Mouse (Mus musculus): ENCODE results near the gene Nradd. TPM values are rescaled to one million over a fixed set of nuclear protein-coding genes. Genes with fewer than 3 reads are reported as not detected.
A peak's percentile ranks its signal among the peaks of the same experiment; 100 is the strongest.

Gene Nradd
- polyA plus RNA-seq, 1 experiment from 2014 or later, result 21.9 TPM

DNA sequence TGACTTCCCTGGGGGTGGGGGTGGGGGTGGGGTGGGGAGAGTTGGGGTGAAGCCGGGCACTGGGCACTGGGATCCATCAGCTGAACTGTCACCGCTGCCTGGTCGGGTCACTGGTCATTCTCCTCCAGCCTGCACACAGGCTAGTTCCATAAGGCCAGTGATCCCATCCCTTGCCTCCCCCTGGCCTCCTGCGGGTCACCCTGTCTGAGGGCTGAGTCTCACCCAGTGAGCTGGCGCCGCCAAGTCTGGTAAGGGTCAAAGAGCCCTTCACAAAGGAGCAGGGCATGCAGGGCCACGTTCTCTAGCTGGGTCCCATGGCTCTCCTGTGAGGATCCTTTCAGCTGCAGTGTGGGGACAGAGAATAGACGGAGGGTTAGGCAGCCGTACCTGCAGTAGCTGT is 19.5 kb upstream of the Nradd start:
- Histone ChIP-seq H3K27me3 (replicated peaks; ENCODE audit: control insufficient read depth, insufficient read depth, low read length) (no peaks in the 10 kb centered on the region), H3K9me3 (ENCODE audit: control insufficient read depth, low read length) (no peaks in the 10 kb centered on the region), H3K4me2 (ENCODE audit: low read length) (no peak overlapping the region), H3K4me1 (replicated peaks; ENCODE audit: control insufficient read depth, insufficient read depth, low read length) (no peaks in the 10 kb centered on the region), H3K27ac (ENCODE audit: low read depth) (no peak overlapping the region), H3K36me3 (ENCODE audit: control insufficient read depth, insufficient read depth, low read length) (no peaks in the 10 kb centered on the region), H3K4me3 (ENCODE audit: low read depth, low read length) (no peak overlapping the region), H3K9ac (ENCODE audit: low read length) (no peak overlapping the region)
- WGBS, result 53% methylated on average over 7 of the region's 9 CpGs
- DNase-seq (ENCODE audit: low spot score) (no peak), ATAC-seq (replicated peaks; ENCODE audit: low FRiP score, low TSS enrichment, low read depth) (no peak)

DNA sequence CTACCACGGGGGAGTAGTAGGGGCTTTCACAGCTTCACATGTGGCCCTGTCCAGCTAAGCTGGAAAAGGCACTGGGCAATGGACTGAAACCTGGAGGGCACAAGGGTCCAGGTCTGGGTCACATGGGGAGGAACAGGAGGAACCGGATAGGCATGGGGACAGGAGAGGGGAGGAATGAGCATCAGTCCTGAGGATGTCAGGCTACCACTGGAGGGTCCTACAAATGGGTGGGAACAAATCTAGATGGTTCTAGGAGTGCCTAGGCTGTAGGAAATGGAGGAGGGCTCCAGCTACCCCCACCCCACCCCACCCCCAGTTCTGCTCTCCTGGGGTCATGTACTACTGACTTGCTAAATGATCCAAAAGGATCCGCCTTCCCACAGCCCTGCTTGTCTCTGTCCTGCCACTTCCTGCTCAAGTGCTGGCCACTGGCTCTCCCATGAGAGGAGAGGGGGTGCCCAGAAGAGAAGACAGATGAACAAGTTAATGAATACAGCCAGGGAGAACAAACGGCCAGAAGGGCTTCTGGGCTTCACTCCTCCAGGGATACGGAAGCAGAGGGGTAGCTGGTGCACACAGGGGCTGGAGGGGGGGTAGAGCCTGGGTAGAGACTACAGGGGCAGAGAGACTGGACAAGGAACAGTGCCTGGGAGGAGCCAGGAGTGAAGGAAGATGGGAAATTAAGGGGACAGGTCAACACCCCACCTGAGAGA is 18.7 kb upstream of the Nradd start:
- WGBS, result 38% methylated on average over 5 of the region's 5 CpGs
- Histone ChIP-seq H3K4me1 (replicated peaks; ENCODE audit: control insufficient read depth, insufficient read depth, low read length) (no peaks in the 10 kb centered on the region), H3K27ac (ENCODE audit: low read depth) (no peak overlapping the region), H3K36me3 (ENCODE audit: control insufficient read depth, insufficient read depth, low read length) (0 out of 2 replicates have a peak, but pooled peaks cover 4% of the 10 kb centered on the region), H3K4me3 (ENCODE audit: low read depth, low read length) (no peak overlapping the region), H3K9me3 (ENCODE audit: control insufficient read depth, low read length) (no peaks in the 10 kb centered on the region), H3K4me2 (ENCODE audit: low read length) (no peak overlapping the region), H3K27me3 (replicated peaks; ENCODE audit: control insufficient read depth, insufficient read depth, low read length) (no peaks in the 10 kb centered on the region), H3K9ac (ENCODE audit: low read length) (no peak overlapping the region)
- DNase-seq (ENCODE audit: low spot score), result no peak
- ATAC-seq (replicated peaks; ENCODE audit: low FRiP score, low TSS enrichment, low read depth), result no peak

GRCm38 (mm10) chr9:110641006-110641405 is 16.8 kb upstream of the Nradd start:
- WGBS, result 77% methylated on average over 5 of the region's 5 CpGs
- no peaks in the 10 kb centered on the region for H3K4me1 ChIP-seq (replicated peaks; ENCODE audit: control insufficient read depth, insufficient read depth, low read length)
- H3K27me3 ChIP-seq (replicated peaks; ENCODE audit: control insufficient read depth, insufficient read depth, low read length), result no peaks in the 10 kb centered on the region
- no peak overlapping the region for H3K4me2 ChIP-seq (ENCODE audit: low read length)
- no peaks in the 10 kb centered on the region for H3K9me3 ChIP-seq (ENCODE audit: control insufficient read depth, low read length)
- DNase-seq (ENCODE audit: low spot score) (no peak), ATAC-seq (replicated peaks; ENCODE audit: low FRiP score, low TSS enrichment, low read depth) (no peak)
- H3K9ac ChIP-seq (ENCODE audit: low read length), result no peak overlapping the region
- H3K4me3 ChIP-seq (ENCODE audit: low read depth, low read length), result no peak overlapping the region
- H3K36me3 ChIP-seq (ENCODE audit: control insufficient read depth, insufficient read depth, low read length), result 0 out of 2 replicates have a peak, but pooled peaks cover 6% of the 10 kb centered on the region
- H3K27ac ChIP-seq (ENCODE audit: low read depth), result no peak overlapping the region

DNA sequence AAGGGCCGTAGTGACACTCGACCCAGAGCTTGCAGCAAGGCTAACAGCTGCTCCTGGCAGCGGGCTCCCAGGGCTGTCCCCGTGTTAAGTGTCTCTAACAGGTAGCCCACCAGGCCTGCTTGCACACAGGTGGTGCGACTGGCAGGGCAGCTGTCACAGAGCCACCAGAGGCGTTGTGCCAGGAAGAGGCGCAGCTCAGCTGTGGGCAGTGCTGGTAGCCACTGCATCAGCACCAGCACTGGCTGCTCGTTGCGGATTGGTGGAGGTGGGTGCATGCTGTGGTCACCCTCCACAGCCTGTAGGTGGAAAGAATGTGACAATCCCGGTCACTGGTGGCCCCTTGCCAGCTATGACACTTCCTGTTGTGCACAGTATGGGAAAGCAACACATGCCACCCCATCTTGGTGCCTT is 14.4 kb upstream of the Nradd start:
- H3K27me3 ChIP-seq (replicated peaks; ENCODE audit: control insufficient read depth, insufficient read depth, low read length), result no peaks in the 10 kb centered on the region
- 86% methylated on average over 10 of the region's 10 CpGs for WGBS
- ATAC-seq (replicated peaks; ENCODE audit: low FRiP score, low TSS enrichment, low read depth) (no peak), DNase-seq (ENCODE audit: low spot score) (no peak)
- no peak overlapping the region for H3K4me3 ChIP-seq (ENCODE audit: low read depth, low read length)
- H3K4me1 ChIP-seq (replicated peaks; ENCODE audit: control insufficient read depth, insufficient read depth, low read length), result no peaks in the 10 kb centered on the region
- no peak overlapping the region for H3K27ac ChIP-seq (ENCODE audit: low read depth)
- H3K9ac ChIP-seq (ENCODE audit: low read length), result no peak overlapping the region
- H3K36me3 ChIP-seq (ENCODE audit: control insufficient read depth, insufficient read depth, low read length), result 0 out of 2 replicates have a peak, but pooled peaks cover 6% of the 10 kb centered on the region
- H3K9me3 ChIP-seq (ENCODE audit: control insufficient read depth, low read length), result no peaks in the 10 kb centered on the region
- H3K4me2 ChIP-seq (ENCODE audit: low read length), result no peak overlapping the region

DNA sequence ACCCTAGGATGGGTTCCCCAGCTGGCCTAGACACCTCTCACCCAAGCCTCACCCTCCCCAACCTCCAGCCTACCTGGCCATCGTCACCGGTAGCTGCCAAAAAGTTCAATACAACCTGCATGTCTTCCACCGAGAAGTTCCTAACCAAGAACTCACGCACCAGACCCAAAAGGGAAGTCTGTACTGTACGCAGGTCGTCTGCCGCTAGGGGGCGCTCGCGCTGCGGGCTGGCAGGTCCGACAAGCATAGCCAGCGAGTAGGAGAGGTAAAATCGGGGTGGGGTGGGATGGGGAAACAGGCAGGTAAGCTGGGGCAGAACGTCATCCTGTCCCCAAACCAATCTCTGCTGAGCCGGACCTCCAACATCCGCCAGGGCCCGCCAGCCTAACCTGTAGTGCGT is 11.0 kb upstream of the Nradd start:
- H3K27me3 ChIP-seq (replicated peaks; ENCODE audit: control insufficient read depth, insufficient read depth, low read length), result peaks cover 20% of the 10 kb centered on the region
- WGBS, result 6% methylated on average over 19 of the region's 19 CpGs
- no peaks in the 10 kb centered on the region for H3K9me3 ChIP-seq (ENCODE audit: control insufficient read depth, low read length)
- ATAC-seq (replicated peaks; ENCODE audit: low FRiP score, low TSS enrichment, low read depth) (peak; percentile 50; the same call in 1 of the 2 replicates), DNase-seq (ENCODE audit: low spot score) (peak; percentile 96)
- no peak overlapping the region for H3K4me2 ChIP-seq (ENCODE audit: low read length)
- H3K27ac ChIP-seq (ENCODE audit: low read depth), result no peak overlapping the region
- no peak overlapping the region for H3K9ac ChIP-seq (ENCODE audit: low read length)
- no peaks in the 10 kb centered on the region for H3K4me1 ChIP-seq (replicated peaks; ENCODE audit: control insufficient read depth, insufficient read depth, low read length)
- H3K4me3 ChIP-seq (ENCODE audit: low read depth, low read length), result no peak overlapping the region
- 0 out of 2 replicates have a peak, but pooled peaks cover 9% of the 10 kb centered on the region for H3K36me3 ChIP-seq (ENCODE audit: control insufficient read depth, insufficient read depth, low read length)

GRCm38 (mm10) chr9:110633882-110634281 is 9.6 kb upstream of the Nradd start:
- Histone ChIP-seq H3K27ac (ENCODE audit: low read depth) (no peak overlapping the region), H3K4me1 (replicated peaks; ENCODE audit: control insufficient read depth, insufficient read depth, low read length) (no peaks in the 10 kb centered on the region), H3K4me3 (ENCODE audit: low read depth, low read length) (no peak overlapping the region), H3K4me2 (ENCODE audit: low read length) (no peak overlapping the region), H3K27me3 (replicated peaks; ENCODE audit: control insufficient read depth, insufficient read depth, low read length) (peaks cover 20% of the 10 kb centered on the region), H3K9ac (ENCODE audit: low read length) (no peak overlapping the region), H3K36me3 (ENCODE audit: control insufficient read depth, insufficient read depth, low read length) (0 out of 2 replicates have a peak, but pooled peaks cover 9% of the 10 kb centered on the region), H3K9me3 (ENCODE audit: control insufficient read depth, low read length) (no peaks in the 10 kb centered on the region)
- ATAC-seq (replicated peaks; ENCODE audit: low FRiP score, low TSS enrichment, low read depth), result no peak
- 78% methylated on average over 17 of the region's 17 CpGs for WGBS
- DNase-seq (ENCODE audit: low spot score), result no peak

DNA sequence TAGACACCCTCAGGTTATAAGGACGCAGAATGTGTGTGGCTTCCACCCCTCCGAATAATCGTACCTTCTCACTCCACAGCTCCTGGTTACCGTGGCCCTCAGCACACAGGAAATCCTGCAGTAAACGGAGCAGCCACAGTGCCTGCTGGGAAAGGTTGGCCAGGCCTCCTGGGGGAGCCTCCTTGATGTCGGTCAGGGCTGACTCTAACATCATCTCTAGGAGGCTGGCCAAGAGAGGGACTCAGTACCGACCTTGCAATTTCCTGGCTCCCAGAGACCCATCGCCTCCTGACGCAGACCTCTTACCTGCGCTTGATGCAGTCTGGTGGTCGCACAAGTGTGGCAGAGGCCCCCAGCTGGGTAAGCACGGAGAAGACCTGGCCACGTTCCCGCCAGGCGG is 8.4 kb upstream of the Nradd start:
- H3K4me3 ChIP-seq (ENCODE audit: low read depth, low read length), result no peak overlapping the region
- H3K9ac ChIP-seq (ENCODE audit: low read length), result no peak overlapping the region
- WGBS, result 78% methylated on average over 15 of the region's 15 CpGs
- ATAC-seq (replicated peaks; ENCODE audit: low FRiP score, low TSS enrichment, low read depth), result no peak
- 0 out of 2 replicates have a peak, but pooled peaks cover 3% of the 10 kb centered on the region for H3K36me3 ChIP-seq (ENCODE audit: control insufficient read depth, insufficient read depth, low read length)
- H3K4me2 ChIP-seq (ENCODE audit: low read length), result no peak overlapping the region
- no peaks in the 10 kb centered on the region for H3K4me1 ChIP-seq (replicated peaks; ENCODE audit: control insufficient read depth, insufficient read depth, low read length)
- H3K27me3 ChIP-seq (replicated peaks; ENCODE audit: control insufficient read depth, insufficient read depth, low read length), result peaks cover 20% of the 10 kb centered on the region
- H3K27ac ChIP-seq (ENCODE audit: low read depth), result no peak overlapping the region
- H3K9me3 ChIP-seq (ENCODE audit: control insufficient read depth, low read length), result no peaks in the 10 kb centered on the region
- no peak for DNase-seq (ENCODE audit: low spot score)

DNA sequence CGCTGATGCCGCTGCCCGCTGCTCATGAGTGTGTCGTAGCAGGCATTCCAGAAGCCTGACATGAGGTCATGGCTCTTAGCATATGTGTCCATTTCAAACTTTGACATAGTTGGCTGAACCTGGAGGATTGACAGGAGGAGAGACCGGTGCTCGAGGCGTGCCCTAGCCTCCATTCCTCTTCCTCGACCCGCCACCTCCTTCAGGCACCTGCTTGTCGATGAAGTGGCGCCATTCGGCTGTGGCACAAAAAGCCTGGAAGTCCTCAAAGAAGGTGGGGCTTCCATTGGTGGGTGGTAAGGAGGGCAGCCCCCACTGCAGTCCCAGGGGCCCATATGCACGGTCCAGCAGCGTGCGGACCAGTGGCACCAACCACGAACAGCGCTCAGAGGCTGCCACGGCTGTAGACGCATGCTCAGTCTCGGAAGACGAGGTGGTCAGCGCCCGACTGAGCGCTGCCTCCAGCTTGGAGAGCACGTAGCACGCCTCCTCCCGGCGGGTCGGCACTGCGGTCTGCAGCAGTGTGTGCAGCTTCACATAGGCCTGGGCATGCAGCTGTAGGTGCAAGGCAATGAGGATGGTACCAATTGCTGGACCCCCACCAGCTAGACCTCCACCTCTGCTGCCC is 7.5 kb upstream of the Nradd start:
- Histone ChIP-seq H3K9me3 (ENCODE audit: control insufficient read depth, low read length) (no peaks in the 10 kb centered on the region), H3K27me3 (replicated peaks; ENCODE audit: control insufficient read depth, insufficient read depth, low read length) (peaks cover 20% of the 10 kb centered on the region), H3K4me3 (ENCODE audit: low read depth, low read length) (no peak overlapping the region), H3K9ac (ENCODE audit: low read length) (no peak overlapping the region), H3K27ac (ENCODE audit: low read depth) (no peak overlapping the region), H3K36me3 (ENCODE audit: control insufficient read depth, insufficient read depth, low read length) (0 out of 2 replicates have a peak, but pooled peaks cover 3% of the 10 kb centered on the region), H3K4me2 (ENCODE audit: low read length) (peak overlapping the region; percentile 29), H3K4me1 (replicated peaks; ENCODE audit: control insufficient read depth, insufficient read depth, low read length) (no peaks in the 10 kb centered on the region)
- WGBS, result 29% methylated on average over 30 of the region's 30 CpGs
- DNase-seq (ENCODE audit: low spot score), result no peak
- no peak for ATAC-seq (replicated peaks; ENCODE audit: low FRiP score, low TSS enrichment, low read depth)
